Mouse (Mus musculus): ENCODE data around the gene Boc.

Boc gene

GRCm38 (mm10) chr16:44558471-44559329 is at the start of gene Boc:
Gene Boc, minus strand, starts transcription at chr16:44558897.
- peak; percentile 81 to 87 for DNase-seq

GRCm38 (mm10) chr16:44606643-44607042 is 47.9 kb upstream of the Boc start:
- DNase-seq = no peak

GRCm38 (mm10) chr16:44604021-44604616 is 45.4 kb upstream of the Boc start:
- no peak for DNase-seq

GRCm38 (mm10) chr16:44601999-44602794 is 43.5 kb upstream of the Boc start:
- DNase-seq = no peak

DNA sequence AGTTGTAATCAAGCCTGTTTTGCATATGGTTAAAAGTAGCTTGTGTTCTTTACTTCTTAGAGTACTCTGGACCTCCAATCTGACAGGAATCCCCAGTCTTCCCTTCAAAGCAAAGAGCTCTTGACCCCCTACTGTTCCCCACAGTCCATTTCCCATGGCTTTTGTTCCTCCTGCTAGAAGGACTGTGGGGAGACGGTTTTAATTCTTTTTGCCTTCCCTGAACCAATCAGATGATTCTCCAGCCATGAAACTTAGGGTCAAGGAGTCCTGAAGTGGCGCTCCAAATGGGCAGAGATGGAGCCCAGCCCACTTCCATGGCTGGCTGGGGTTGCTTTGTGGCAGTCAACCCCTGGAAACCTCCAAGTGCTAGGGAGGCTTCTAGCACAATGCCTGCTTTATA is 42.5 kb upstream of the Boc start:
- DNase-seq = no peak

GRCm38 (mm10) chr16:44597106-44597806 is 38.6 kb upstream of the Boc start:
- no peak for DNase-seq

GRCm38 (mm10) chr16:44589506-44589905 is 30.8 kb upstream of the Boc start:
- no peak for DNase-seq

DNA sequence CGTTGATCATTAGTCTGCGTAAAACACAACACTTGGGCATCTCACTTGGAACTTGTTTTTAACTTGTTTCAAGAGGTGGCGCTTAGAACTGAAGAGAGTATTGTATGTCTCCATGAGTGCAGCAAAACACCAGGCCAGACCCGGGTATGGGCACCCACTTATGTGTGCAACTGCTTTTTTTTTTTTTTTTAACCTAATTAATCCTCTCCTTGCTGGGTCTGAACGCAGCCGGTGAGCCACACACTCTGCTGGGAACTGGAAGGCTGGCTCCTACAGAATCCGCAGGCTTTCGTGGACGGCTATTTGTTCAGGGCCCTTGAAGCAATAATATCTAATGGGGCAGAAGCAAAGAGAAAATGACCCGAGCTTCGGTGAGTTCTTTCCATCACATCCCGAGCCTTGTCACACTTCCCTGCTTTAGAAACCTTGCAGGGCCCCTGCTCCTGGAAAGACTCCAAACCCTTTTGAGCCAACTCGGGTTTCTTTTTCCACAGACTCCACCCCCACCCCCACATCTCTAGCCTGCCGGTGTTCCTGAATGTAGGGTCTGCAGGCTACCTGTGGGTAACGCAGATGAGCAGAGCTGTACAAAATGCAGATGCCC is 20.8 kb upstream of the Boc start:
- DNase-seq = peak; percentile 40 to 49

DNA sequence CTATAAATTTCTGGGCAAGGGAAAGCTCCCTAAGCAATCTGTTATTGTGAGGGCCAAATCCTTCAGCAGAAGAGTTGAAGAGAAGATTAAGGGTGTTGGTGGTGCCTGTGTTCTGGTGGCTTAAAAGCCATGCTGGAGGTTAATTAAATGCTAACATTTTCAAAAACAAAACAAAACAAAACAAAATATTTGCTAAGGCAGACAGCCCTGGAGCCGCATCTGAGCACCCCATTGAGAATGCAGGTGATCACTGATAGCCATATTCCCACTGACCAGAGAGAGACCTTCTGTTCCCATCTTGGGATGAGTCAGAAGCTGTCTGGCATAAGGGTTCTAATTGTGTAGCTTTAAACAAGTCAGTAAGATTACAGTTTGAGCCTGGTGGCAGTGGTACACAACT is 19.9 kb upstream of the Boc start:
- no peak for DNase-seq

DNA sequence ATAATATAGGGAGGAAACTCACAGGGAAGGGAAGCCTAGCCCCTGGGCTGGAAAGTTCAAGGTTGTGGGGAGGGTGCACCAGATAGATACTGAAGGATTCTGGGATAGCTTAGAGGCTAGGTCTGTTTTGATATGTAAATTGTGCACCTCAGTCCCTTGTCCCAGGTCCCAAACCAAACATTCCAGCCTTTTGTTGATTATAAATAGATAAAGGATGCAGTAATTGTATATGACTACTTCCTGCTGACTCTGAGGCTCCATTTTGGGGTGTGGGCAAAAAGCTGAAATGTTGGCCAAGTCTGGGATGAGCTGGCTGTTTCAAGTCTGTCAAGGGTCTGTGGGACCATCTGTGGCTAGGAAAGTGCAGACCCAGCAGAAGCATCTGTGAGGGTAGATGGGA is 9.4 kb upstream of the Boc start:
- no peak for DNase-seq

DNA sequence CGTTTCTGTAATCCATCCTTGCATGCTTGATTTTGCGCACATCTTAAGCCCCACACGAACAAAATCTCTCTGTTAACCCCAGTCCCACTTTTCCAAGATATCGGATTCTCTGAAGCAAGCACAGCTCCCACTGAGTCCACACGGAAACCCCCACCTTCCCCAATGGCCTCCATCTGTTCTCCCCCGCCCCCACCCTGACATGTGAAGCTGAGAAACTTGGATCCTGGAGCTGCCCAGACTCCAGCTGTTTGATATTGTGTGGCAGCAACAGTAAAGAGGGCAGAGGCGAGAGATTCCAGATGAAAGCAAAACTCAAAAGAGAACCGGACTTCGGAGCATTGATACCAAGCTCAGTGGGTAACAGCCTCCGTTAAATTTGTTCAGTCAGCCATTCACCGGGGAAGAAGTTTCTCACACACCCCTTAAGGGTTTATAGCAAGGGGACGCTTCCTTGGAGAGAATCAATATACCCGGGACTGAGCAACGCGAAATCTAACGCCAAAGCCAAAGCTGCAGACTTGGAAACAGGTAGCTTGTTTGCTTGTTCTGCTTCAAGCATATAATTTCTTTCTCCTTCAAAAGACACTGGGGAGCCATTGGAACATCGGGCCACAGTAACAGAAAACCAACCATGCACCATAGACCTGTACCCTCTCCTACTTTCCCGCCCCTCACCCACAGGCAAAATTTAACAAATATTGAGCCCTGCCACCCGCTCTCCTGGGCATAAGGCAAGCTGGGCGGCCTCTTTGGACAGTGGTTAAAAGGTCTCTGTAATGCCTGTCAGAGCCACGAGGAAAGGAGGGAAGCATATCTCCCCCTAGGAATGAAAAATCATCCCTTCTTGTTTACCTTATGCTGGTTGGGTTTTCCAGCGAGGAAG is 6.9 kb upstream of the Boc start:
- peak; percentile 40 to 49 for DNase-seq

DNA sequence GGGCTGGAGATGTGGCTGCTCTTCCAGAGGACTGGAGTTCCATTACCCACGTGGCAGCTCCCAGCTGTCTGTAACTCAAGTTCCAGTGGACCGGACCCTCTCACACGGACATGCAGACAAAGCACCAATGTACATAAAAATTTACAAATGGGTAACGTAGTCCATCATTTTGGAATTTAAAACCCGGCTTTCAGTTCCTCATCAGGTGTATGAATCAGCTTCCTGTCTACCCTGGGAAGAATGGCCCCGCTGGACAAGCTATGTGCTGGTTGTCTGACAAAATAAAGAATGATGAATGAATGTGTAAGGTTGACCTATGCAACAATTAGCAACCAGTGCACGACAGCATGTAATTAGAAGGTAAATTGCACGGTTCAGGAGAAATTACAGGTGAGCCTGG is 5.7 kb upstream of the Boc start:
- DNase-seq = peak in 1 of 2 experiments; percentile 30

GRCm38 (mm10) chr16:44562061-44562460 is 3.4 kb upstream of the Boc start:
- DNase-seq = no peak

- no peak for DNase-seq
Observed at GRCm38 (mm10) chr16:44560214-44560613, 1.5 kb upstream of the Boc start.

DNA sequence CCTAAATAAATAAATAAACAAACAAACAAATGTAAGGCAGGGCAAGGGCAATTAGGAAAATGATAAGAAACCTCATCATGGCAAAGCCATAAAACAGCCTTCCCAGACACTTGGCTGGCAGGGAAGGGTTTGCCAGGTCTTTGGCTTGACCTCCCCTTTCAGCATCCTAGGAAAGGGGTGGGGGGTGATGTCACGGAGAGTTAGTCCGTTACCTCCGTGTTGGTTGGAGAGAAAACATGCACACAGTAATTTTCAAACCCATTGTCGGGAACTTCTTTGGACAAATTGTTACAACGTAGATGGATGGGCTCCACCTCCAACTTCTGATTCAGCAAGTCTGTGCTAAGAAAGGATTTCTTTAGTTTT is 616 bp upstream of the Boc start:
- peak; percentile 54 to 61 for DNase-seq

- peak; percentile 85 to 88 for DNase-seq
Observed at GRCm38 (mm10) chr16:44557661-44558470, 831 bp downstream of the Boc start.

GRCm38 (mm10) chr16:44557084-44557483 is 1.6 kb downstream of the Boc start:
- DNase-seq = peak in 1 of 2 experiments; percentile 50

GRCm38 (mm10) chr16:44555791-44556709 is 2.6 kb downstream of the Boc start:
- peak in 1 of 2 experiments; percentile 48 for DNase-seq

- DNase-seq = peak in 1 of 2 experiments; percentile 37
Observed at GRCm38 (mm10) chr16:44553861-44554260, 4.8 kb downstream of the Boc start.

All from cerebellum, postnatal 14 days (tissue).